Mouse (Mus musculus) megakaryocyte, embryonic 14.5 days (primary cell): ENCODE results near the gene Lamp5.

Experiments used
- FLI1 ChIP-seq: IDR thresholded peaks from 2 replicates; pipeline ENCODE4 v1.6.1; 2012; ENCODE audit warnings: low read length, inconsistent platforms, mixed read lengths
- GATA1 ChIP-seq: IDR thresholded peaks from 3 replicates; pipeline ENCODE4 v1.6.1; 2012; ENCODE audit warnings: mixed read lengths, low read length, inconsistent platforms, borderline replicate concordance

DNA sequence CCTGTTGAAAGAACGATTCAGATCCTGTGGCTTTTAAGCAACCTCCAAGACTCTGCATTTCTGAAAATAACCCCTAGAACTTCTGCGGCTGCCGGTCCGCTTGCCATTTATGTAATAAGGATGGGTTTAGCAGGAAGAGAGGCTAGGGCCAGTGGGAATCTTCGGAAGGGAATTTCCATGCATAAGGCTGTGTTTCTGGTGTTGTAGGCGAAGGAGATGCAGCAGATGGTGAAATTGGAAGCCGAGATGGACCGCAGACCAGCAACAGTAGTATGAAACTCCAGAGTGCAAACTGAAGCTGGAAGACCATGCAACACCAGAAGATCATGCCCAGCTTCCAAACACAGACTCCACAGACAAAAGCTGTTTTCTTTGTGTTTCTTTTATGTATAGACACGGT lies 39.3 kb upstream of the Lamp5 start:
- no peak for TF ChIP-seq GATA1
- no peak for TF ChIP-seq FLI1
